Mouse (Mus musculus) bone marrow, adult 2 months (tissue): Measurements from ENCODE around the gene Olfr550. TPM values are rescaled to one million over a fixed set of nuclear protein-coding genes. Genes with fewer than 3 reads are reported as not detected.
"Not testable (repeated sequence)": the region's sequence is repeated elsewhere in the genome, so short reads cannot be mapped to it uniquely, and the experiment has no call there.

ENCODE experiments used
- H3K27ac ChIP-seq: fragments of 200-500 bp; 2 replicates; pipeline ENCODE4 v1.5.1; 2012; ENCODE audit warnings: low read depth, mild to moderate bottlenecking, control low read depth, inconsistent platforms, low read length; ENCODE audit not compliant: control insufficient read depth, poor library complexity, insufficient read depth
- H3K4me1 ChIP-seq: fragments of 200-500 bp; 2 replicates; pipeline ENCODE4 v1.6.1; 2011; ENCODE audit warnings: low read length; ENCODE audit not compliant: control insufficient read depth, insufficient read depth
- H3K4me3 ChIP-seq: fragments of 200-500 bp; replicated peaks from 2 replicates; pipeline ENCODE3; 2011; ENCODE audit warnings: mild to moderate bottlenecking, low read depth, low read length, control low read depth; ENCODE audit not compliant: control insufficient read depth
- CTCF ChIP-seq: fragments of 200-500 bp; IDR thresholded peaks from 2 replicates; pipeline ENCODE4 v1.5.1; 2011; ENCODE audit warnings: low read length, control low read depth; ENCODE audit not compliant: control insufficient read depth, insufficient read depth
- POLR2A ChIP-seq: fragments of 200-500 bp; IDR thresholded peaks from 2 replicates; pipeline ENCODE4 v1.6.1; 2011; ENCODE audit warnings: low read depth, mild to moderate bottlenecking, control low read depth, low read length, borderline replicate concordance; ENCODE audit not compliant: control insufficient read depth
- WGBS: fragments of 180-500 bp; shearing (Covaris S2); methylation state at CpG from one replicate; pipeline ENCODE4 v1.1.7; 2018; 5-methylcytosine and 5-hydroxymethylcytosine counted together
- polyA plus RNA-seq: library from polyadenylated mRNA; stranded (reverse); fragments of >200 nt; gene quantifications from 2 replicates; pipeline ENCODE4 v1.2.4, GENCODE M21; 2011; ENCODE audit warnings: low replicate concordance; ENCODE audit not compliant: missing spikeins, insufficient read depth, insufficient read length

The Olfr550 gene
- polyA plus RNA-seq, 1 experiment = not detected

DNA sequence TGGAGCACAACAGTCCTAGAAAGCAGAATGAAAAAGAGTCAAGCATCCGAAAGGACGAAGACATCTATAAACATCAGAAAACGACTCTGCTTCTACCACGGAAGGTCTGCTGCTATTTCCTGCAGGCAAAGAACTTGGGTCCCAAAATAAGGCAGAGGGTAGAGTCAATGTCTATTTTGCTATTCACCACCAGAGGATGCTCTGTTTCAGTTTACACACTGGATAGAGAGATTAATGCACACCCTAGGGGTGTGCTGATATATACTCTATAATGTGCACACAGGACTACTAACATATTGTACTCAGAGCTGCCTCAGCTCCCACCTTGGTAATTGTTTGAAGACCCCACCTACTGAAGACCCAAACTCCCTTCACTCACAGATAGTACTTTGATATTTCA, 5.0 kb upstream of the Olfr550 start:
- WGBS = 68% methylated on average over 4 of the region's 4 CpGs
- Histone ChIP-seq H3K4me3 (no peak overlapping the region), H3K4me1 (no peaks in the 10 kb centered on the region; the same call in 1 of the 2 replicates), H3K27ac (no peak overlapping the region)
- TF ChIP-seq POLR2A (no peak), CTCF (no peak)

DNA sequence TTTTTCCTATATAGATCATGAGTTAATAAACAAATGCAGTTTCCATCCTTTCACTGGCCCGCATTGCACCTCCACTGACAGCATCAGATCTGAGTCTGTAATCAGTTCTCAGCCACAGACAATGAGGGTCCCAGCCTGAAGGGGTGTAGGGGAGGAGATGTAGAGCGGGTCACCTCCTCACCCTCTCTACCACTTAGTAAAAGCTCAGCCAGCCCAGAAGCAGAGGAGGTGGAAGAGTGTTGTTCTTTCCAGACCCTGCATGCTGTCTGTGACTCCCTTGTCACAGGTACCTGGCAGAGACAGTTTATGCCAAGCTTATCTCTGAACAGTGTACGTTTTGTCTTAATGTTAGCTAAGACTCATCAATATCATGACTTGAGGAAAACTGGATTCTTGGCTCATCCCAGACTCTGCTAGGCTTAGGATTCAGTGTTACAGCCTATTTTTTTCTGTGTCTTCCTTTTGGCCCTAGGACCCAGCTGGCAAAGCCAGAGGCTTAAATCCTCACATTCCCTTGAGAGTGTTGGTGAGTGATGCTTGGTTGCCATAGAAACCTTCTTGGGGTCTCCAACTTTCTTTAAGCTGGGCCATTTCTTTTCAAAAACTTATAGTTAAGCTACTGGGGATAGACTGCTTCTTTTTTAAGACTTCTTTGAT, 2.1 kb downstream of the Olfr550 start:
- TF ChIP-seq POLR2A = no peak
- TF ChIP-seq CTCF = no peak
- WGBS = 73% methylated on average over 3 of the region's 3 CpGs
- no peaks in the 10 kb centered on the region; the same call in 1 of the 2 replicates for H3K4me1 ChIP-seq
- H3K4me3 ChIP-seq = no peak overlapping the region
- no peak overlapping the region for H3K27ac ChIP-seq

DNA sequence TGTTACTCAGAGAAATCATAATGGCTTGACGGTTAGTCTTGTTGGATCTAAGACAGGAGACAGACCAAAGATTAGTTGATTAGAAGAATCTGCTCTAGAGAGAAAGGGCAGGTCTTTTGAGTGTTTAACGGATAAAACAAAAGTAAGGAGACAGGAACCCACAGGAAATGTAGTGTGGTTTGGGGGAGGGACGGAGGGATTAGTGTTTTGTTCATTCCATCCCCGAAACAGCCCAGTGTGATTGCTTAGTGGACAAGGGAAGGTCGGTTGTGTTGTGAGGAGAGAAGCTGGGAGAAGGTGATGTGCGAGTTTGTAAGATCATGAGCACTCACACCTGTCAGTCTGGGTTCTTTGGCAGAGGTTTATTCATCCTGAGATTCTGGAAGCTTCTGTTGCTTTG, 4.8 kb downstream of the Olfr550 start:
- H3K4me3 ChIP-seq = no peak overlapping the region
- no peaks in the 10 kb centered on the region; the same call in 1 of the 2 replicates for H3K4me1 ChIP-seq
- no peak for TF ChIP-seq CTCF
- no peak for TF ChIP-seq POLR2A
- 2% methylated on average over 6 of the region's 6 CpGs for WGBS
- H3K27ac ChIP-seq = no peak overlapping the region

DNA sequence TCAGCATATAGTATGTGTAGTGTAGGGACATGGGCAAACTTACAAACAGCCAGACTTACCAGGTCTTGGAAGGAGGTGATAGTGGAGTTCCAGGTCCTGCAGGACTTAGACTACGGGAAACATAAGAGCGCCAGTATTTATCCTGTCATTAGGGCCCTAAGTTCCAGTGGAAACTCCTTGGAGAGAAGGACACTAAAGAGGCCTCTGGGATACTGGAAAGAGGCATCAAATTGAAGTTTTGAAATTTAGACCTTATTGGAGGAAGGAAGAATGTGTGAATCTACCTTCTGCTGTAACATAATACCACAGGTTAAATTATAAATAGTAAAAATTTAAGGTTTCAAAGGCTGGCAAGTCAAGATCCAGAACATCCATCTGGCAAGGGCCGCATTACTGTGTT, 20.5 kb downstream of the Olfr550 start, which contains the start of gene Olfr551:
TSS of gene Olfr551 (minus strand) at position 101 of the 400 bp plus-strand sequence.
- TF ChIP-seq CTCF (no peak), POLR2A (no peak)
- H3K4me1 ChIP-seq = no peaks in the 10 kb centered on the region
- WGBS = 81% methylated on average over 3 of the region's 3 CpGs
- H3K27ac ChIP-seq = no peak within 1 kb of the TSS
- H3K4me3 ChIP-seq = no peak within 1 kb of the TSS

- TF ChIP-seq POLR2A = no peak
- TF ChIP-seq CTCF = no peak
- no peak within 1 kb of the TSS for H3K27ac ChIP-seq
- no peak within 1 kb of the TSS for H3K4me3 ChIP-seq
- no peaks in the 10 kb centered on the region for H3K4me1 ChIP-seq
- 9% methylated on average over 1 of the region's 1 CpGs for WGBS
Measured at GRCm38 (mm10) chr7:102597378-102598031, 26.3 kb downstream of the Olfr550 start, which contains the start of gene Olfr552. Olfr552 (plus strand) TSS chr7:102597770.

DNA sequence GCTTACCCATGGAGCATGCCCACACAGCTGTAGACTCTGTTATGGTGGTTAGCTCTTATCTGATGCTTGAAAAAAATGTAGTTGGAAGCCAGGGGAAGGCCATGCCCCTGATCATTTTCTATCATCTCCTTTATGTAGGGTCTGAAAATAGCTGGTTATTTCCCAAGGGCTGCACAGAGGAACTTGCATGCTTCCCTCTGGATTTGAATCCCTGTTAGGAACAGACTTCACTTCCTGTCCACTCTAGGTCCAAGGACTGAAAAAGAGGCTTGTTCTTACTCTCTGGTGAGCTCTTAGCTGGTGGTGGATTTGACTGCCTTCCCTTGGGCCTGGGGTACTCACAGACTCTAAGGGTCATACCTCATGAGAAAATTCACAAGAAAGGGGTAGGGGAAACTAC, 46.9 kb downstream of the Olfr550 start, which contains the start of gene Olfr553:
TSS of gene Olfr553 (minus strand) at position 101 of the 400 bp plus-strand sequence.
- TF ChIP-seq POLR2A = no peak
- no peak for TF ChIP-seq CTCF
- Histone ChIP-seq H3K4me3 (no peak within 1 kb of the TSS), H3K27ac (no peak within 1 kb of the TSS), H3K4me1 (no peaks in the 10 kb centered on the region)

- Histone ChIP-seq H3K4me1 (no peaks in the 10 kb centered on the region), H3K27ac (no peak overlapping the region), H3K4me3 (no peak overlapping the region)
- TF ChIP-seq POLR2A (no peak), CTCF (no peak)
- 32% methylated on average over 5 of the region's 5 CpGs for WGBS
Measured at GRCm38 (mm10) chr7:102619608-102620007, 48.4 kb downstream of the Olfr550 start.

DNA sequence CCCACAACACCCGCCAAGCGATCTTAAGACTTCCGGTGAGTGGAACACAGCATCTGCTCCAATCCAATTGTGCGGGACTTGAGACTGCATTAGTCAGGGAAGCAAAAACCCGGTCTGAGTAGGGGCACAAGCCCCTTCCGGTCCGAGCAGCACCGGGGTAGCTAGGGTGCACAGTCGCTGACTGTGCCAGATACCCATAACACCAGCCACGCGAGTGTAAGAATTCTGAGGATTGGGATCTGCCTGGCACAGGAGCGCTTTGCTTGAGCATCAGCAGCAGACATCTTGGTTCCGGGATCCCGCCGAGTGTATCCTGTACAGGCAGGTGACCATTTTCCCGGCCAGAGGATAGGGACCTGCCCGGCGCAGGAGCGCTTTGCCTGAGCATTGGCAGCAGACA, 49.1 kb downstream of the Olfr550 start:
- not testable (repeated sequence) for H3K27ac ChIP-seq, H3K4me1 ChIP-seq, H3K4me3 ChIP-seq
- WGBS = 89% methylated on average over 19 of the region's 19 CpGs

Other genes starting within 250 kb of the Olfr550 start
- gene Rrm1, start 129.7 kb upstream of the Olfr550 start, polyA plus RNA-seq = 151 and 245 TPM in 2 replicates
- gene Olfr543, start 89.8 kb upstream of the Olfr550 start, polyA plus RNA-seq = not detected in 2 replicates
- gene Olfr544, start 83.1 kb upstream of the Olfr550 start, polyA plus RNA-seq = not detected in 2 replicates
- gene Olfr545, start 71.9 kb upstream of the Olfr550 start, polyA plus RNA-seq = not detected in 2 replicates
- not detected in 2 replicates for gene Olfr547, start 36.7 kb upstream of the Olfr550 start, polyA plus RNA-seq
- gene Olfr548-ps1, start 30.5 kb upstream of the Olfr550 start, polyA plus RNA-seq = not detected in 2 replicates
- gene Olfr549, start 21.6 kb upstream of the Olfr550 start, polyA plus RNA-seq = not detected in 2 replicates
- gene Trim21, start 6.0 kb upstream of the Olfr550 start, polyA plus RNA-seq = 9.0 and 11.8 TPM in 2 replicates
- not detected in 2 replicates for gene Olfr551, start 20.4 kb downstream of the Olfr550 start, polyA plus RNA-seq
- gene Olfr552, start 26.3 kb downstream of the Olfr550 start, polyA plus RNA-seq = not detected in 2 replicates
- not detected in 2 replicates for gene Olfr553, start 46.8 kb downstream of the Olfr550 start, polyA plus RNA-seq
- 0.90 TPM in 1 of 2 replicates, not detected in the other for gene Olfr554, start 67.0 kb downstream of the Olfr550 start, polyA plus RNA-seq
- not detected in 2 replicates for gene Olfr555, start 87.4 kb downstream of the Olfr550 start, polyA plus RNA-seq
- not detected in 2 replicates for gene Olfr556, start 93.5 kb downstream of the Olfr550 start, polyA plus RNA-seq
- gene Trim68, start 115.9 kb downstream of the Olfr550 start, polyA plus RNA-seq = 2.1 and 3.7 TPM in 2 replicates
- not detected in 2 replicates for gene Olfr557, start 124.5 kb downstream of the Olfr550 start, polyA plus RNA-seq
- gene Olfr558, start 130.8 kb downstream of the Olfr550 start, polyA plus RNA-seq = not detected in 2 replicates
- gene Olfr33, start 147.6 kb downstream of the Olfr550 start, polyA plus RNA-seq = not detected in 2 replicates
- gene Olfr559, start 156.0 kb downstream of the Olfr550 start, polyA plus RNA-seq = not detected in 2 replicates
- gene Olfr560, start 187.9 kb downstream of the Olfr550 start, polyA plus RNA-seq = not detected in 2 replicates
- 0.29 TPM in 1 of 2 replicates, not detected in the other for gene Olfr78, start 188.0 kb downstream of the Olfr550 start, polyA plus RNA-seq
- gene Olfr561, start 199.8 kb downstream of the Olfr550 start, polyA plus RNA-seq = not detected in 2 replicates
- not detected in 2 replicates for gene Olfr564, start 232.0 kb downstream of the Olfr550 start, polyA plus RNA-seq